Mouse (Mus musculus): Measurements from ENCODE around the gene Gnai2.
"Not testable (repeated sequence)": the region's sequence is repeated elsewhere in the genome, so short reads cannot be mapped to it uniquely, and the experiment has no call there.

Gnai2 gene

GRCm38 (mm10) chr9:107568331-107569261 is 66.6 kb downstream of the Gnai2 start:
- peak; percentile 90 for DNase-seq (ENCODE audit: low spot score)

- no peak for DNase-seq (ENCODE audit: low spot score)
Observed at GRCm38 (mm10) chr9:107567702-107568319, 67.4 kb downstream of the Gnai2 start, which contains the start of gene Hyal2. Gene Hyal2 (plus strand): TSS chr9:107567945.

GRCm38 (mm10) chr9:107566855-107567254 is 68.3 kb downstream of the Gnai2 start:
- no peak for DNase-seq (ENCODE audit: low spot score)

GRCm38 (mm10) chr9:107566041-107566709 is 69.0 kb downstream of the Gnai2 start:
- DNase-seq (ENCODE audit: low spot score), result peak; percentile 78

- not testable (repeated sequence) for DNase-seq (ENCODE audit: low spot score)
Observed at GRCm38 (mm10) chr9:107565556-107565955, 69.6 kb downstream of the Gnai2 start.
